Mouse (Mus musculus) heart, adult 2 months (tissue): ENCODE results near the gene Igsf9b. TPM values are rescaled to one million over a fixed set of nuclear protein-coding genes. Genes with fewer than 3 reads are reported as not detected.
A peak's percentile ranks its signal among the peaks of the same experiment; 100 is the strongest.

Source experiments
- DNase-seq, 2 experiments: peaks; one replicate each; pipeline ENCODE4 v3.0.0; 2021
- H3K27ac ChIP-seq: fragments of 200-600 bp; 2 replicates; pipeline ENCODE4 v1.8.1; 2022
- H3K27me3 ChIP-seq: fragments of 200-500 bp; 2 replicates; pipeline ENCODE4 v1.6.1; 2012; ENCODE audit warnings: mild to moderate bottlenecking, low read length, inconsistent platforms, mixed read lengths; ENCODE audit not compliant: control insufficient read depth, insufficient read depth
- H3K36me3 ChIP-seq: fragments of 200-500 bp; 2 replicates; pipeline ENCODE4 v1.6.1; 2012; ENCODE audit warnings: low read length, inconsistent platforms; ENCODE audit not compliant: control insufficient read depth, insufficient read depth
- H3K4me1 ChIP-seq: fragments of 200-500 bp; 2 replicates; pipeline ENCODE4 v1.6.1; 2011; ENCODE audit warnings: low read length; ENCODE audit not compliant: control insufficient read depth, insufficient read depth
- H3K4me3 ChIP-seq: fragments of 200-600 bp; 2 replicates; pipeline ENCODE4 v1.8.1; 2022
- H3K79me2 ChIP-seq: fragments of 200-500 bp; replicated peaks from 2 replicates; pipeline ENCODE4 v1.6.1; 2012; ENCODE audit warnings: mild to moderate bottlenecking, inconsistent platforms, low read length, moderate library complexity, mixed read lengths; ENCODE audit not compliant: control insufficient read depth, insufficient read depth
- H3K9ac ChIP-seq: fragments of 200-500 bp; 2 replicates; pipeline ENCODE4 v1.6.1; 2012; ENCODE audit warnings: low read depth, mild to moderate bottlenecking, control low read depth, inconsistent platforms, low read length, mixed read lengths
- CTCF ChIP-seq: fragments of 200-600 bp; IDR thresholded peaks from 2 replicates; pipeline ENCODE4 v1.8.1; 2022; ENCODE audit warnings: antibody characterized with exemption, mild to moderate bottlenecking, moderate library complexity
- EP300 ChIP-seq: fragments of 200-500 bp; IDR thresholded peaks from 2 replicates; pipeline ENCODE4 v1.6.1; 2011; ENCODE audit warnings: low read depth, low read length, control low read depth; ENCODE audit not compliant: insufficient read depth
- POLR2A ChIP-seq: fragments of 200-500 bp; IDR thresholded peaks from 2 replicates; pipeline ENCODE4 v1.6.1; 2011; ENCODE audit warnings: mild to moderate bottlenecking, low read depth, low read length, control low read depth; ENCODE audit not compliant: insufficient read depth
- WGBS: fragments of 180-500 bp; shearing (Covaris S2); methylation state at CpG from one replicate; pipeline ENCODE4 v1.1.7; 2018; 5-methylcytosine and 5-hydroxymethylcytosine counted together
- intact Hi-C: fragments of 180-260 bp; cut with DNase I; formaldehyde crosslinking; loops from one replicate; pipeline ENCODE4 v1.15.1; 2025
- polyA plus RNA-seq: library from polyadenylated mRNA; depleted of rRNA; stranded (reverse); fragments of >200 nt; gene quantifications from 2 replicates; pipeline ENCODE4 v1.2.3, GENCODE M21; 2012
- total RNA-seq, 2 experiments: library from RNA; stranded (reverse); gene quantifications; 2 replicates each; pipeline ENCODE4 v1.2.3; 2021

Igsf9b gene
- total and polyA plus RNA-seq, 3 experiments, result 1.7 to 5.3 (median 4.5) TPM

DNA sequence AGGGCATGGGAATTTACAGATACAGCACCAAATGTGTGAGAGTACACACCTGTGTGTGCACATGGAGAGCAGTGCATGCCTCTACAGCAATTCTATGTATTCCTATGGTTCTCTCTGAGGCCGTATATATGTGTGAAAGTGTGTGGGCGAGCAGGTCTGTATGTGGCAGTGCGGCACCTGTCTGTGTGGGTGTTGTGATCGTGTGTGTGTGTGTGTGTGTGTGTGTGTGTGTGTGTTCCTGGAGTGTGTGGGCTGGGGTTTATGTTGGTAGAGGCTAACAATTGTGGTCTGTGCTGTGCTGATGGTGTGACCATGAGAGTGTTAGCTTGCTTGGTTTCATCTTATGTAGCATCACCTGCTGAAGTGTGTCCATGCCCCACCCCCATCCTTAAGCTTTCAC lies 12.1 kb upstream of the Igsf9b start:
- TF ChIP-seq EP300 (no peak), CTCF (no peak), POLR2A (no peak)
- no peak for DNase-seq
- no peak overlapping the region for H3K27ac ChIP-seq
- no peak overlapping the region for H3K9ac ChIP-seq
- no peaks in the 10 kb centered on the region for H3K4me1 ChIP-seq
- H3K4me3 ChIP-seq, result no peak overlapping the region
- H3K36me3 ChIP-seq, result no peaks in the 10 kb centered on the region
- H3K27me3 ChIP-seq, result no peaks in the 10 kb centered on the region
- WGBS, result 88% methylated on average over 4 of the region's 4 CpGs
- intact Hi-C loops, result loop anchor here (2.0 to 5.0 kb wide), 4 partner anchors 110 to 210 kb away; no protein-coding TSS in a partner anchor
- no peaks in the 10 kb centered on the region for H3K79me2 ChIP-seq

DNA sequence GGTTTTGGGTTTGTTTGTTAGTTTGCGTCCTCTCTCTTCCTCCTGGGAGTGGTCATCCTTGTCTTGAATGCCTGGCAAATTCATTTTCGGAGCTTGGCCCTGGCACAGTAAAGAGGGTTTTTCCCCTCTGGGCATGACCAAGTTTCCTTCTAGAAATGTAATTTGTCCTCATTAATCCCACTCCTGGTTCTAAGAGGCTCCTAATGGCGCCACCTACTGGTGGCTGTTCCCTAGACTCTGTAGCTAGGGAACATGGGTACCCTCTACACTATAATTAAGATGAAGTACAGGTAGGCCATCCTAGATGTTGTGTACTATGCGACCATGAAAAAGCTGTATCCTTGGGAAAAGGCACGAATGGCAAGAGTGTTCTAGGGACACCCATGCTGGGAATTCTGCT lies 11.6 kb upstream of the Igsf9b start:
- H3K27ac ChIP-seq, result no peak overlapping the region
- peak in 1 of 2 experiments; percentile 42 for DNase-seq
- H3K9ac ChIP-seq, result no peak overlapping the region
- no peak for TF ChIP-seq POLR2A
- peak; percentile 88 for TF ChIP-seq CTCF
- no peaks in the 10 kb centered on the region for H3K4me1 ChIP-seq
- no peaks in the 10 kb centered on the region for H3K36me3 ChIP-seq
- WGBS, result 41% methylated on average over 5 of the region's 5 CpGs
- H3K4me3 ChIP-seq, result no peak overlapping the region
- no peaks in the 10 kb centered on the region for H3K27me3 ChIP-seq
- H3K79me2 ChIP-seq, result no peaks in the 10 kb centered on the region
- intact Hi-C loops, result loop anchor here (2.0 to 5.0 kb wide), 4 partner anchors 111 to 210 kb away; no protein-coding TSS in a partner anchor

DNA sequence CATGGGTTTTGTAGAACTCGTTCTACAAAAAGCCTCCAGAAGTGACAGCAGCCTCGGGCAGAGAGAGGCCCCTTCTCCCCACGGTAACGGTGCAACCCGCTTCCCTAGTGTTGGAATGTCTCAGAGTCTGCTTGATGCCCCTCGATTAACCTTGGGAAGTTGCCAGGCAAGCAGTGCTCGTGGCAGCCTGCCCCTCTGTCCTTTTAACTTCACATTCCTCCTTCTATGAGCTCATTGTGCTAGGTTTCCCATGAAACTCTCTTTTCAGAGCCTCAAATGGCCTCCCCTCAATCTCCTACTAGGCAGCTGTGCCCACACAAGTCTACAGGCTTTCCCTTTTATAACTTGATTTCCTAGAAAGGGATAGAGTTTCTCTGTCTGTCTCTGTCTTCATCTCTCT lies 10.6 kb upstream of the Igsf9b start:
- WGBS, result 35% methylated on average over 7 of the region's 7 CpGs
- TF ChIP-seq EP300, result no peak
- no peak for TF ChIP-seq CTCF
- no peak for TF ChIP-seq POLR2A
- no peak for DNase-seq
- Histone ChIP-seq H3K9ac (no peak overlapping the region), H3K79me2 (no peaks in the 10 kb centered on the region), H3K27me3 (no peaks in the 10 kb centered on the region), H3K27ac (no peak overlapping the region), H3K4me1 (no peaks in the 10 kb centered on the region), H3K4me3 (no peak overlapping the region), H3K36me3 (no peaks in the 10 kb centered on the region)
- intact Hi-C loops, result loop anchor here (5.0 kb wide), 1 partner anchor 211 kb away; no protein-coding TSS in a partner anchor

DNA sequence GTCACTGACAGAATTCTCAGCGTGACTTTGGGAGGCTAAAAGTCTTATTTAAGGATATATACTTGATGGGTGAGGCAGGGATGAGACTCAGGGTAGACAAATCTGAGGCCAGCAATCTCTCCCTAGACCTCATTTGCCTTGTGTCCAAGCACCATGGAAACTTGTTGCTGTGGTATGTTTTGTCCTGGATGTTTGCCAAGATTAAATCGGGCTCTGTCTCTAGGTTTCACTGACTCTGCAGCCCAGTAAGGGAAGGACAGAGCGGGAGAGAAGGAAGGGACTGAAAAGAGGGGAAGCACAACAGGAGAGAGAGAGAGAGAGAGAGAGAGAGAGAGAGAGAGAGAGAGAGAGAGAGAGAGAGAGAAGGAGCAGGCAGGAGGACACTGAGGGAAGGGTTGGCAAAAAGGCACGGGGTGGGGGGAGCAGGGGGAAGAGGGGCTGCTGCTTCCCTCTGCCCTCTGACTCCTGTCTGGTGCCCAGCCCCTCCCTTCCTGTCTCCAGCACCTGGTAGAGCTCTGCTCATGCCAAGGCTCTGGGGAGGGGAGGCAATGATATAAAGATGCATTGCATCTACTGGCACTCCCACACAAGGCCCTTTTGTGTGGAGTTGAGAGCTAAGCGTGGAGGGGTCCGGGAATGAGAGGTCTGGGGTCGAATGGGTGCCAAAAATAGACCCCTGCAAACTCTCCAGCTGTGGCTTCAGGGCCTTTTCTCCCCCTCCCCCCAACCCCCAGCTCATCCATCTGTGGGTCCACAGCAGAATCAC lies 9.3 kb upstream of the Igsf9b start:
- no peaks in the 10 kb centered on the region for H3K4me1 ChIP-seq
- no peak overlapping the region for H3K27ac ChIP-seq
- H3K79me2 ChIP-seq, result no peaks in the 10 kb centered on the region
- TF ChIP-seq EP300 (no peak), POLR2A (no peak), CTCF (no peak)
- H3K36me3 ChIP-seq, result no peaks in the 10 kb centered on the region
- intact Hi-C loops, result loop anchor here (5.0 kb wide), 1 partner anchor 212 kb away; no protein-coding TSS in a partner anchor
- H3K4me3 ChIP-seq, result no peak overlapping the region
- DNase-seq, result no peak
- no peak overlapping the region for H3K9ac ChIP-seq
- no peaks in the 10 kb centered on the region for H3K27me3 ChIP-seq
- WGBS, result 17% methylated on average over 7 of the region's 7 CpGs

DNA sequence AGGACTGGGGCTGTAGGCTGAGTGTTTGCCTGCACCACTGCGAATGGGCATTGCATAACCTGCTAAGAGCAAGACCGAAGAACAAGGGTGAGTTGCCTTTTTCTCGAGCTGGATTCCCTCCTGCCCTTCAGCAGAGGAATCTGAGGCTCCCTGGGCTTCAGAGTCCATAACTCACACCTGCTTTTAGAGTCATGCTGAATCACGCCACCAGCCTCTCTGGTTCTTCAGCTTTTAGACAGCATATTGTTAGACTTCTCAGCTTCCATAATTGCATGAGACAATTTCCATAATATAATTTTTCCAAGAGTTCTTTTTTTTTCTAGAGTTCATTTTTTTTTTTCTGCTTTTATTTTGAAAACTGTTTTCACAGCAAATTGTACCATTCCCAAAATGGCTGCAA lies 4.6 kb upstream of the Igsf9b start:
- Histone ChIP-seq H3K36me3 (no peaks in the 10 kb centered on the region), H3K4me3 (no peak overlapping the region), H3K79me2 (no peaks in the 10 kb centered on the region), H3K27ac (no peak overlapping the region), H3K4me1 (no peaks in the 10 kb centered on the region), H3K9ac (no peak overlapping the region), H3K27me3 (no peaks in the 10 kb centered on the region; the same call in 1 of the 2 replicates)
- 65% methylated on average over 4 of the region's 4 CpGs for WGBS
- TF ChIP-seq EP300, result no peak
- TF ChIP-seq CTCF, result no peak
- DNase-seq, result no peak
- intact Hi-C loops, result no loop called here

DNA sequence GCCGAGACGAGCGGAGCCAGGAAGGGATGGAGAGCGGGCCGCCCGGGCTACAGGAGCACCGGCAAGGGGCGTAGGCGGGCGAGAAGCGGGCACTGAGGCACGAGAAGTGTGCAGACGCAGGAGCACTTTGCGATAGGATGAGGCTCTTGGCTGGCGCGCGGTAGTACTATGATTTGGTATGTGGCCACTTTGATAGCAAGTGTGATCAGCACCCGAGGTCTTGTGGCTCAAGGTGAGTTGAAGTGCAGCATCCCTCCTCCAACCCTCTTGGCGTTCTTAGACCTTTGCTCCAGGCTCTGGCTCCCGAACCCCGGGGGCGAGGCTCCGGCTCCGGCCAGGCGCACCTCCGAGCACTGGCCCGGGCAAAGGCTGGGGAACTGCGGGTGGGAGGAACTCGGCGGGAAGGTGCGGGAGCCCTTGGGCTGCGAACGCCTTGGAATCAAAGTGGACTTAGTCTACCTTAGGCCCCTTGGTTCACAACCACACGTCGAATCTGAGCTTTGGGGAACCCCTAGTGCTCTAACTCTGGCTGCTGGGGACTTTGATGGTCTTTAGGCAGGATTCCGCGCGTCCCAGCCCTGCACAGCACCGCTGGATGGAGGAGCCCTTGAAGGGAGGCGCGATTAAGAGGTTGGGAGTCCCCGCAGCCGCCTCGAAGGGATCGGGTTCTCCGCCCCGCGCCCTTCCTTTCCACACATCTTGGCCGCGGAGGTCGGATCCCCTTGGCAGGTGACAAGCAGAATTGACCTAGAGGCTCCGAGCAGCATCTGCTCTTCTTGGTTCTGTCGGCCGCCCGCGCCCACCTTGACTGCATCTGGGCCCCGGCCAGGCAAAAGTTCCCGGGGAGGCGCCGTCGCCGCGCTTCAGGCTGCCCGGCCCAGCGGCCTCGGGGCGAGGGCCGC lies 533 bp downstream of the Igsf9b start:
- Histone ChIP-seq H3K9ac (peak overlapping the region; percentile 68), H3K27me3 (no peaks in the 10 kb centered on the region; the same call in 1 of the 2 replicates), H3K27ac (peak overlapping the region; percentile 12), H3K79me2 (no peaks in the 10 kb centered on the region), H3K4me1 (0 out of 2 replicates have a peak, but pooled peaks cover 1% of the 10 kb centered on the region), H3K36me3 (no peaks in the 10 kb centered on the region), H3K4me3 (peak overlapping the region; percentile 82)
- no peak for TF ChIP-seq EP300
- no peak for TF ChIP-seq POLR2A
- peak; percentile 19 to 33 for DNase-seq
- 1% methylated on average over 68 of the region's 68 CpGs for WGBS
- intact Hi-C loops, result loop anchor here (5.0 kb wide), 1 partner anchor 107 kb away; no protein-coding TSS in a partner anchor
